Mouse (Mus musculus): ENCODE results near the gene Prpf8.

Prpf8 gene

GRCm38 (mm10) chr11:75508162-75508561 is 21.5 kb downstream of the Prpf8 start:
- DNase-seq (ENCODE audit: low spot score in 2 of 2): no peak

- no peak for DNase-seq (ENCODE audit: low spot score in 2 of 2)
Observed at GRCm38 (mm10) chr11:75508904-75509303, 22.3 kb downstream of the Prpf8 start.

GRCm38 (mm10) chr11:75509741-75510626 is 23.4 kb downstream of the Prpf8 start, which contains the start of gene Rilp:
TSS of gene Rilp (plus strand) at chr11:75510094.
- peak; percentile 20 to 63 for DNase-seq (ENCODE audit: low spot score in 2 of 2)

- peak; percentile 84 to 96 for DNase-seq (ENCODE audit: low spot score in 2 of 2)
Observed at GRCm38 (mm10) chr11:75510627-75510993, 24.0 kb downstream of the Prpf8 start.

- DNase-seq (ENCODE audit: low spot score in 2 of 2): no peak
Observed at GRCm38 (mm10) chr11:75511213-75511612, 24.6 kb downstream of the Prpf8 start.

GRCm38 (mm10) chr11:75512301-75513018 is 25.8 kb downstream of the Prpf8 start:
- no peak for DNase-seq (ENCODE audit: low spot score in 2 of 2)

- no peak for DNase-seq (ENCODE audit: low spot score in 2 of 2)
Observed at GRCm38 (mm10) chr11:75513336-75513735, 26.7 kb downstream of the Prpf8 start, which contains the start of gene Scarf1. TSS of gene Scarf1 (plus strand) at chr11:75513540.

- DNase-seq (ENCODE audit: low spot score in 2 of 2): no peak
Observed at GRCm38 (mm10) chr11:75515186-75515585, 28.6 kb downstream of the Prpf8 start.

GRCm38 (mm10) chr11:75519834-75520633 is 33.4 kb downstream of the Prpf8 start:
- DNase-seq (ENCODE audit: low spot score in 2 of 2): no peak

GRCm38 (mm10) chr11:75521609-75522008 is 35.0 kb downstream of the Prpf8 start:
- no peak for DNase-seq (ENCODE audit: low spot score in 2 of 2)

- no peak for DNase-seq (ENCODE audit: low spot score in 2 of 2)
Observed at GRCm38 (mm10) chr11:75522793-75523192, 36.2 kb downstream of the Prpf8 start.

- no peak for DNase-seq (ENCODE audit: low spot score in 2 of 2)
Observed at GRCm38 (mm10) chr11:75525531-75526125, 39.0 kb downstream of the Prpf8 start.

GRCm38 (mm10) chr11:75526943-75527342 is 40.3 kb downstream of the Prpf8 start:
- no peak for DNase-seq (ENCODE audit: low spot score in 2 of 2)

GRCm38 (mm10) chr11:75529771-75530170 is 43.2 kb downstream of the Prpf8 start:
- DNase-seq (ENCODE audit: low spot score in 2 of 2): no peak

GRCm38 (mm10) chr11:75530325-75530724 is 43.7 kb downstream of the Prpf8 start:
- peak; percentile 97 to 100 for DNase-seq (ENCODE audit: low spot score in 2 of 2)

GRCm38 (mm10) chr11:75530845-75531373 is 44.3 kb downstream of the Prpf8 start:
- peak in 1 of 2 experiments; percentile 47 for DNase-seq (ENCODE audit: low spot score in 2 of 2)

GRCm38 (mm10) chr11:75531469-75532242 is 45.0 kb downstream of the Prpf8 start, which contains the start of gene Slc43a2:
TSS of gene Slc43a2 (plus strand) at chr11:75531694.
- peak; percentile 94 to 96 for DNase-seq (ENCODE audit: low spot score in 2 of 2)

- peak; percentile 66 to 72 for DNase-seq (ENCODE audit: low spot score in 2 of 2)
Observed at GRCm38 (mm10) chr11:75532340-75533277, 46.0 kb downstream of the Prpf8 start.

All from thymus, postnatal 10 days (tissue).